Mouse (Mus musculus) kidney, postnatal 10 days (tissue): ENCODE measurements around the gene Gm8914.
"Not testable (repeated sequence)": the region's sequence is repeated elsewhere in the genome, so short reads cannot be mapped to it uniquely, and the experiment has no call there.

Source experiments
- DNase-seq: peaks from one replicate; pipeline ENCODE4 v3.0.0; 2021; ENCODE audit warnings: mixed read lengths

Gm8914 gene

DNA sequence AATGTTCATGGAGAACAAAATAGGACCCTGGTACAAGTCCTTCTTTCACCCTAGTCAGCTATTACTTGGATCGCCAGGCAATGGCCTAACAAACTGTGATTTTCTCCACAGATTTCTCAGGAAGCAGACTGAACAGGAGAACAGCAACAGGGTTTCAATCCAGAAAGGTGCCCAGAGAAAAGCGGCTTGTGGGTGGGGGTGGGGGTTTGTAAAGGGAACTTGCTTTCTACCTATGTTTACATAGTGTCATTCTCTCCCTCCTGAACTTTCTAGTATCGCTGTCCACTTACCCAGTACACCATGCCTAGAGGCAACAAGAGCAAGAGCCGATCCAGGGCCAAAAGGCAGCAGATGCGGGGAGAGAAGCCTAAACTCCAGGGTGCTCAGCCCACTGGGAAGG lies at the start of gene Gm8914:
Gm8914 (plus strand) TSS at position 301 of the 400 bp plus-strand sequence.
- not testable (repeated sequence) for DNase-seq
